Mouse (Mus musculus): ENCODE data around the gene Hist1h2ak.
"Not testable (repeated sequence)": the region's sequence is repeated elsewhere in the genome, so short reads cannot be mapped to it uniquely, and the experiment has no call there.

GRCm38 (mm10) chr13:21797163-21797562 is 43.5 kb upstream of the Hist1h2ak start:
- not testable (repeated sequence) for TF ChIP-seq CTCF (IDR thresholded peaks at IDR 0.05; ENCODE audit: control insufficient read depth, insufficient read depth, insufficient replicate concordance, low read depth, low read length); POLR2A (IDR thresholded peaks at IDR 0.05; ENCODE audit: control insufficient read depth, low read depth, low read length)

All from testis, adult 2 months (tissue).